Mouse (Mus musculus) thymus, adult 18-20 months (tissue): Measurements from ENCODE around the gene Olfr49.
"Not testable (repeated sequence)": the region's sequence is repeated elsewhere in the genome, so short reads cannot be mapped to it uniquely, and the experiment has no call there.

ENCODE experiments used
- DNase-seq, 2 experiments: peaks; one replicate each; pipeline ENCODE4 v3.0.0; 2022; ENCODE audit warnings: mixed read lengths in 2 of 2

Olfr49 gene

GRCm38 (mm10) chr14:54229849-54230248 is 54.9 kb downstream of the Olfr49 start:
- not testable (repeated sequence) for DNase-seq

- DNase-seq, result no peak
Measured at GRCm38 (mm10) chr14:54228933-54229713, 55.6 kb downstream of the Olfr49 start.

- DNase-seq, result no peak
Measured at GRCm38 (mm10) chr14:54228501-54228900, 56.2 kb downstream of the Olfr49 start.
